Mouse (Mus musculus): Measurements from ENCODE around the gene Lrat.

Gene Lrat

DNA sequence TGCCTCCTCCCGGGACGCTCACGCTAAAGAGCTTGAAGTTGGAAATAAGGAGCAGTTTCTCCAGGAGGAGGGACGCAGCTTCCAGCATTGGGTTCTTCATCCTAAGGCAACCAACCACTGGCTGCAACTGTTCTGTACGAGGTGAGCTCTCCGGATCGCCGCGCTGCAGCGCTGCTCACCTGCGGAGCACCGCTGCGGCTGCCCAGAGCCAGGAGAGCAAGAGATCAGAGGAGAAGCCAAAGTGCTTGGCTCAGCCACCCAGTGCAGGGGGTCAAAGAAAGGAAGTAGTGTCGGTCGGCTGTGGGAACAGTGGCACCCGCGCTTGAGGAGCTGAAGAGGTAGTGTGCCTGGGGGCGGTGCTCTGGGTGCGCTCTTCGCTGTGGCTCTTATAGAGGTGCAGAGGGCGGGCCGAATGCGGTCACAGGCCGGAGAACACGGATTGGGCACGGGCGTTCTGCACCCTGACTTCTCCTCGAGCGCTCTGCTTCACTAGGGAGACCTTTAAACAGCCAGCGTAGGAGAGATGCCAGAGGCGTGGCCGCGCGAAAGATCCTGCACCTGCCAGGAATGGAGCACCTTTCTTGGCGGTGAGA, at the start of gene Lrat:
Gene Lrat (minus strand): TSS at position 361 of the 593 bp plus-strand sequence.
- H3K36me3 ChIP-seq (ENCODE audit: control insufficient read depth, insufficient read depth, low read length, poor library complexity, severe bottlenecking): no peaks in the 10 kb centered on the region
- no peaks in the 10 kb centered on the region for H3K27me3 ChIP-seq (ENCODE audit: control insufficient read depth, insufficient read depth, low read length, poor library complexity, severe bottlenecking)
- no peak for DNase-seq (ENCODE audit: low read depth, low spot score)

DNA sequence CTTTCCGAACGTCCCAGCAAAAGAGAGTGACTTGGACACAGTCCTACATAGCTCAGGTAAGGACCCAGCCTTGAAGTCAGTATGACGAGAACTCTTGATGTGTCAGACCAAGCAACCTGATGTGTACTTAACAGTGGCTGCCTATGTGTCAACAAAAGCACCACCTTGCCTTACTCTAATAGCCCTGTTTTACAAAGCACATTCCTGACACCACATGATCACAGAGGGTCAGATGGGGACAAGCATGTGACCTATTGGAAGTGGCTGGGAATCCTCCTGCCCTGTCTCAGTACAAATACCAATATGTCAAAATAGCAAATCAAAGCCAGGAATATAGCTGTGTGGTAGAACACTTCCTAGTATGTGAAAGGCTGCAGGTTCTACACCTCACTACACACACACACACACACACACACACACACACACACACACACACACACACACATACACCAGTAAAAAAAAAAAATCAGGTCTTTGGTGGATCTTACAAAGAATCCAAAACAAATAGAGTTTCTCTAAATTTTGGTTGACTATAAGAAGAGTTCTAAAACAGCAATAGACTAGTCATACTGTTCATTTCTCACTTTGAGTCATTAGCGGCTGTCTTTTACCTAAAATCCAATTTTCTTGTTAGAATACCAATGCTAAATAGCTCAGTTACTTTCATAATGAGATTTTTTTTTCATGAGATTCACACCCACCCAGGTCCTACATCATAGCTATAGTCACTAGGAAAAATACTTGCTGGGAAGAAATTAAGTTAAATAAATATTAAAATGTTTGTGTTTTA, 48.6 kb upstream of the Lrat start:
- Histone ChIP-seq H3K36me3 (ENCODE audit: control insufficient read depth, insufficient read depth, low read length, poor library complexity, severe bottlenecking) (no peaks in the 10 kb centered on the region), H3K27me3 (ENCODE audit: control insufficient read depth, insufficient read depth, low read length, poor library complexity, severe bottlenecking) (no peaks in the 10 kb centered on the region)
- DNase-seq (ENCODE audit: low read depth, low spot score): no peak

GRCm38 (mm10) chr3:82950639-82951038, 46.9 kb upstream of the Lrat start:
- DNase-seq (ENCODE audit: low read depth, low spot score): no peak
- Histone ChIP-seq H3K27me3 (ENCODE audit: control insufficient read depth, insufficient read depth, low read length, poor library complexity, severe bottlenecking) (no peaks in the 10 kb centered on the region), H3K36me3 (ENCODE audit: control insufficient read depth, insufficient read depth, low read length, poor library complexity, severe bottlenecking) (no peaks in the 10 kb centered on the region)

DNA sequence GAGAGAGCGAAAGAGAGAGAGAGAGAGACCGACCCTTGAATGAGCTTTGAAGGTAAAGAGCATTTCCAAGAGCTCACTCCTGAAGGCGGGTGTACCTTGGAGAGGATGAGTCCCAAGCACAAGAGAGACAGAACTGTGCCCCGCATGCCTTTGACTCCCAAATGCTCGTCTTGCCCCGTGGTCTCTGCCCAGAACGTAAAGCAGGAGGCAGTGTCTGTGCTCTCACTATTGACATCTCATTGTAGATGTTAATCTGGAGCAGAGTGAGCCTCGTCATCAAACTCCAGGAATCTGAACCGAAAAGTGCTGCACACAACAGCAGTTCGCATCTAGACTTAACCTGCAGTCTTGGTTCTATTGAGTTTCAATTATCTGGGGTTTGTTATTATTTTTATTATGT, 46.4 kb upstream of the Lrat start:
- no peak for DNase-seq (ENCODE audit: low read depth, low spot score)
- Histone ChIP-seq H3K36me3 (ENCODE audit: control insufficient read depth, insufficient read depth, low read length, poor library complexity, severe bottlenecking) (no peaks in the 10 kb centered on the region), H3K27me3 (ENCODE audit: control insufficient read depth, insufficient read depth, low read length, poor library complexity, severe bottlenecking) (no peaks in the 10 kb centered on the region)

- Histone ChIP-seq H3K36me3 (ENCODE audit: control insufficient read depth, insufficient read depth, low read length, poor library complexity, severe bottlenecking) (no peaks in the 10 kb centered on the region), H3K27me3 (ENCODE audit: control insufficient read depth, insufficient read depth, low read length, poor library complexity, severe bottlenecking) (no peaks in the 10 kb centered on the region)
- DNase-seq (ENCODE audit: low read depth, low spot score): no peak
Observed at GRCm38 (mm10) chr3:82946375-82947107, 42.8 kb upstream of the Lrat start.

- H3K27me3 ChIP-seq (ENCODE audit: control insufficient read depth, insufficient read depth, low read length, poor library complexity, severe bottlenecking): no peaks in the 10 kb centered on the region
- H3K36me3 ChIP-seq (ENCODE audit: control insufficient read depth, insufficient read depth, low read length, poor library complexity, severe bottlenecking): no peaks in the 10 kb centered on the region
- DNase-seq (ENCODE audit: low read depth, low spot score): no peak
Observed at GRCm38 (mm10) chr3:82927917-82928316, 24.1 kb upstream of the Lrat start.

- DNase-seq (ENCODE audit: low read depth, low spot score): no peak
- Histone ChIP-seq H3K27me3 (ENCODE audit: control insufficient read depth, insufficient read depth, low read length, poor library complexity, severe bottlenecking) (no peaks in the 10 kb centered on the region), H3K36me3 (ENCODE audit: control insufficient read depth, insufficient read depth, low read length, poor library complexity, severe bottlenecking) (no peaks in the 10 kb centered on the region)
Observed at GRCm38 (mm10) chr3:82915632-82916031, 11.9 kb upstream of the Lrat start.

GRCm38 (mm10) chr3:82908671-82909070, 4.9 kb upstream of the Lrat start:
- no peak for DNase-seq (ENCODE audit: low read depth, low spot score)
- no peaks in the 10 kb centered on the region for H3K36me3 ChIP-seq (ENCODE audit: control insufficient read depth, insufficient read depth, low read length, poor library complexity, severe bottlenecking)
- H3K27me3 ChIP-seq (ENCODE audit: control insufficient read depth, insufficient read depth, low read length, poor library complexity, severe bottlenecking): no peaks in the 10 kb centered on the region

DNA sequence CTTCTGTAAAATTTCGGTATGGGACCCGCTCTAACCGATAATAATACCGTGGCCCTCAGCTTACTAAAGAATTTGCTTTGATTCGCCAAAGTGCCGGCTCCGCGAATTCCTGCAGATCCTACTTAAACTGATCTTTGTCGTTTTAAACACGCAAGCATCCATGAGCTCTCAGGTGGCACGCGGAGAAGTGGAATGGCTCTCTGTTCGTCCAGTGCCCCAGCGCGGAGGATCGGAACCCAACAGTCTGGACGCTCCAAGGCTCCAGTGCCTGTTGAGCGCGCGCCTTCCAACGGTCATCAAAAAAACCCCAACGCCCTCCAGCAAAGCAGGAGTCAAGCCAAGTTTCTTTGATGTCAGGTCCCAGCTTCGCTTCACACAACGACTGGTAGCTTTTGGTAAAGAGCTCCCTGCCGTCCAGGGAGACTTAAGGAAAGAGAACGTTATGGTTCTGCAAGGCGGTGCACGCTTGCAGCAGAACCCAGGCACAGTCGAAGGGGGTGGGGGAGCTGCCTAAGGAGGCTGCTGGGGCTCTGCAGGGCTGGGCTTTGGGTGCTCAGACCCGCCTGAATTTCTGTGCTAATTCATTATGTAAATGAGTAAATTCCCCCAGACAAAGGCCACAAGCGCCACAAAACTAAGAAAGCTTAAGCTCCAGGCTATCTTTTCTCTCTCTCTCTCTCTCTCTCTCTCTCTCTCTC, 587 bp upstream of the Lrat start:
- Histone ChIP-seq H3K27me3 (ENCODE audit: control insufficient read depth, insufficient read depth, low read length, poor library complexity, severe bottlenecking) (no peaks in the 10 kb centered on the region), H3K36me3 (ENCODE audit: control insufficient read depth, insufficient read depth, low read length, poor library complexity, severe bottlenecking) (no peaks in the 10 kb centered on the region)
- DNase-seq (ENCODE audit: low read depth, low spot score): no peak

GRCm38 (mm10) chr3:82902757-82903612, 788 bp downstream of the Lrat start:
- no peaks in the 10 kb centered on the region for H3K27me3 ChIP-seq (ENCODE audit: control insufficient read depth, insufficient read depth, low read length, poor library complexity, severe bottlenecking)
- DNase-seq (ENCODE audit: low read depth, low spot score): no peak
- H3K36me3 ChIP-seq (ENCODE audit: control insufficient read depth, insufficient read depth, low read length, poor library complexity, severe bottlenecking): no peaks in the 10 kb centered on the region

GRCm38 (mm10) chr3:82888842-82889241, 14.9 kb downstream of the Lrat start:
- DNase-seq (ENCODE audit: low read depth, low spot score): no peak
- no peaks in the 10 kb centered on the region for H3K27me3 ChIP-seq (ENCODE audit: control insufficient read depth, insufficient read depth, low read length, poor library complexity, severe bottlenecking)
- no peaks in the 10 kb centered on the region for H3K36me3 ChIP-seq (ENCODE audit: control insufficient read depth, insufficient read depth, low read length, poor library complexity, severe bottlenecking)

DNA sequence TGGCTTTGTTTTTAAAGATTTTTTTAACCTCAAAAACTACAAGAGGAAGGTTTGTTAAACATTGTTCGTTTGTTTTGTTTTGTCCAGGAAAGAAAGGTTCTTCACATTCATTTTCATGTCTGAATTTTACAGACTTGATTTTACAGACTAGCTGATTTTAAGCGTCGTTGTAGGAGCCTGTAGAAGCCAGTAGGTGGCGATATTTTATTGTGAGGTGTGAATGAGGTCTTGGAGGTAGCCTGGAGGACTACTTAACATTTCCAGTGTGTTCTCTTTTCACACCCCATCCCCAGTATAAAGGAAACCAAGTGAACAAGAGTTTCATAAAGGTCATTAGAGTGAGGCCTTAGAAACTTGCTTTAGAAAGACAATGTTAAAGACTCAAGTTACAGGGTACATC, 26.5 kb downstream of the Lrat start:
- no peaks in the 10 kb centered on the region for H3K27me3 ChIP-seq (ENCODE audit: control insufficient read depth, insufficient read depth, low read length, poor library complexity, severe bottlenecking)
- H3K36me3 ChIP-seq (ENCODE audit: control insufficient read depth, insufficient read depth, low read length, poor library complexity, severe bottlenecking): no peaks in the 10 kb centered on the region
- DNase-seq (ENCODE audit: low read depth, low spot score): no peak

- DNase-seq (ENCODE audit: low read depth, low spot score): no peak
- H3K27me3 ChIP-seq (ENCODE audit: control insufficient read depth, insufficient read depth, low read length, poor library complexity, severe bottlenecking): no peaks in the 10 kb centered on the region
- H3K36me3 ChIP-seq (ENCODE audit: control insufficient read depth, insufficient read depth, low read length, poor library complexity, severe bottlenecking): no peaks in the 10 kb centered on the region
Observed at GRCm38 (mm10) chr3:82876372-82876739, 27.4 kb downstream of the Lrat start, which contains the start of gene Rbm46. TSS of gene Rbm46 (minus strand) at chr3:82876483.

All from splenic B cell, adult 2 months (primary cell).